Mouse (Mus musculus): ENCODE data around the gene Gm38392. TPM values are rescaled to one million over a fixed set of nuclear protein-coding genes. Genes with fewer than 3 reads are reported as not detected.
"Not testable (repeated sequence)": the region's sequence is repeated elsewhere in the genome, so short reads cannot be mapped to it uniquely, and the experiment has no call there.

The Gm38392 gene
- total RNA-seq, 2 experiments from 2014 or later: 1.00 to 1.3 TPM

GRCm38 (mm10) chr3:88280035-88280434 lies 7.0 kb downstream of the Gm38392 start:
- no peak for DNase-seq (ENCODE audit: low spot score)

GRCm38 (mm10) chr3:88276529-88277143 lies 10.4 kb downstream of the Gm38392 start:
- no peak for DNase-seq (ENCODE audit: low spot score)

- no peak for DNase-seq (ENCODE audit: low spot score)
These were observed 10.9 kb downstream of the Gm38392 start for GRCm38 (mm10) chr3:88276121-88276520.

GRCm38 (mm10) chr3:88274002-88274401 lies 13.0 kb downstream of the Gm38392 start:
- DNase-seq (ENCODE audit: low spot score): no peak

GRCm38 (mm10) chr3:88271859-88272258 lies 15.2 kb downstream of the Gm38392 start:
- no peak for DNase-seq (ENCODE audit: low spot score)

GRCm38 (mm10) chr3:88271298-88271697 lies 15.7 kb downstream of the Gm38392 start:
- not testable (repeated sequence) for DNase-seq (ENCODE audit: low spot score)

GRCm38 (mm10) chr3:88268991-88269390 lies 18.0 kb downstream of the Gm38392 start:
- no peak for DNase-seq (ENCODE audit: low spot score)

GRCm38 (mm10) chr3:88268014-88268413 lies 19.0 kb downstream of the Gm38392 start:
- not testable (repeated sequence) for DNase-seq (ENCODE audit: low spot score)

GRCm38 (mm10) chr3:88262346-88262745 lies 24.7 kb downstream of the Gm38392 start:
- no peak for DNase-seq (ENCODE audit: low spot score)

- DNase-seq (ENCODE audit: low spot score): no peak
These were observed 30.6 kb downstream of the Gm38392 start for GRCm38 (mm10) chr3:88256382-88256781.

GRCm38 (mm10) chr3:88255950-88256349 lies 31.1 kb downstream of the Gm38392 start:
- DNase-seq (ENCODE audit: low spot score): no peak

- DNase-seq (ENCODE audit: low spot score): peak; percentile 32
These were observed 32.6 kb downstream of the Gm38392 start, which contains the start of gene Rhbg for GRCm38 (mm10) chr3:88254268-88254926. TSS of gene Rhbg (minus strand) at chr3:88254709.

- DNase-seq (ENCODE audit: low spot score): no peak
These were observed 34.3 kb downstream of the Gm38392 start for GRCm38 (mm10) chr3:88252739-88253138.

- DNase-seq (ENCODE audit: low spot score): no peak
These were observed 38.6 kb downstream of the Gm38392 start for GRCm38 (mm10) chr3:88248406-88248805.

- no peak for DNase-seq (ENCODE audit: low spot score)
These were observed 39.3 kb downstream of the Gm38392 start for GRCm38 (mm10) chr3:88247666-88248065.

GRCm38 (mm10) chr3:88245811-88246210 lies 41.2 kb downstream of the Gm38392 start:
- DNase-seq (ENCODE audit: low spot score): peak; percentile 60

- DNase-seq (ENCODE audit: low spot score): peak; percentile 24
These were observed 42.9 kb downstream of the Gm38392 start for GRCm38 (mm10) chr3:88244071-88244470.

GRCm38 (mm10) chr3:88242531-88242930 lies 44.5 kb downstream of the Gm38392 start:
- DNase-seq (ENCODE audit: low spot score): peak; percentile 70

- DNase-seq (ENCODE audit: low spot score): no peak
These were observed 45.8 kb downstream of the Gm38392 start for GRCm38 (mm10) chr3:88241045-88241786.

- DNase-seq (ENCODE audit: low spot score): no peak
These were observed 47.6 kb downstream of the Gm38392 start for GRCm38 (mm10) chr3:88239446-88239845.

GRCm38 (mm10) chr3:88238866-88239391 lies 48.1 kb downstream of the Gm38392 start:
- DNase-seq (ENCODE audit: low spot score): no peak

GRCm38 (mm10) chr3:88237556-88238194 lies 49.3 kb downstream of the Gm38392 start:
- no peak for DNase-seq (ENCODE audit: low spot score)
